Mouse (Mus musculus): ENCODE results near the gene Tdg. TPM values are rescaled to one million over a fixed set of nuclear protein-coding genes. Genes with fewer than 3 reads are reported as not detected.
A peak's percentile ranks its signal among the peaks of the same experiment; 100 is the strongest.

The Tdg gene
- total RNA-seq, 2 experiments from 2014 or later = 31.2 to 32.5 TPM

DNA sequence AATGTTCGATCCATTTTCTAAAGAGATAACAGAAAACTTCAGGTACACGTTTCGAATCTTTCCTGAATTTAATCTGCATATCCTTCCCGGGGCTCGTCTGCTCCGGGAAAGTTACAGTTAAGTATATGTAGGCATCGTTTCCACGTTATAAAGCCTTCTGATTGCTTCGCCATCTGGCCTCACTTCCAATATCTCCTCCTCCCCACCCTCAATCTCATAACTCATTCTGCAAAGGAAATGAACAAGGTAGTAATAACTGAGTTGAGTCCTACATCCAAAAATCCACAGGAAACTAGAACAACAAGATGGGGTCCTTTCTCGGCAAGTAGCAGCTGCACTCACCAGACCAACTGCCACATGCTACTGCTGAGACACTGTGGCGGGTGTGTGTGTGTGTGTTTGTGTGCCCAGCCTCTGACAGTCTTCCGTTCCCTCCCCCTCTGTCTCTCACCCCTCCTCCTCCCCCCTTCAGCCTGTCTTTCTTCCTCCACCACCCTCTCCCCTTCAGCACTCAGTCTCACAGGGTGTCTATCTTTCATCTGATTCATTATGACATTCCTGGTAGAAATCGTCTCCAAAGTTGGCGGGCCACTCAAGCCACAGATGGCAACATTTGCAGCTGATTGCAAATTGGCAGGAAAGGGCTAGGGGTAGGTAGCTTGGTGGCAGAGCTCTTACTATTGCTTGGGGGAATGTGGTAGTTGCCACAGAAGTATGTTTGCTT is 32.8 kb downstream of the Tdg start:
- no peak for DNase-seq
- intact Hi-C loops (cut with DNase I) = no loop called here

DNA sequence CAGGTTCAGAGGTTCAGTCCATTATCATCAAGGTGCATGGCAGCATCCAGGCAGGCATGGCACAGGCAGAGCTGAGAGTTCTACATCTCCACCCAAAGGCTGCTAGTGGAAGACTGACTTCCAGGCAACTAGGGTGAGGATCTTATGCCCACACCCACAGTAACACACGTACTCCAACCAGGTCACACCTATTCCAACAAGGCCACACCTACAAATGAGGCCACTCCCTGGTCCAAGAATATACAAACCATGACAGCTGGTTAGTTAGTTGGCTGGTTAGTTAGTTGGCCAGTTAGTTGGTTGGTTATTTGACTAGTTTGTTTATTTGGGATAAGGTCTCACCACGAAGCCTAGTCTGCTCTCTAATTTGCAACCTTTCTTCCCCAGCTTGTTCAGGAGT is 33.7 kb downstream of the Tdg start:
- intact Hi-C loops (cut with DNase I) = no loop called here
- DNase-seq = no peak

DNA sequence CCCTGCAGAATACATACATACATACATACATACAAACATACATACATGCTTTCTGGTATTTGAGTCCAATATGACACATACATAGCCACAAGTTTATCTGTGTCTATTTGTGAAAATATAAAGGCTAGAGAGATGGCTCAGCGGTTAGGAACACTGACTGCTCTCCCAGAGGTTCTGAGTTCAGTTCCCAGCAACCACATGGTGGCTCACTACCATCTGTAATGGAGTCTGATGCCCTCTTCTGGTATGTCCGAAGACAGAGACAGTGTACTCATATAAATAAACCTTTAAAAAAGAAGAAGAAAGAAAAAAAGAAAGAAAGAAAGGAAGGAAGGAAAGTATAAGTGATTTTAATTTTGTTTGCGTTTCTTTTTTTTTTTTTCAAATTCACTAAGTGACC is 36.3 kb downstream of the Tdg start:
- no peak for DNase-seq
- intact Hi-C loops (cut with DNase I) = loop anchor here (2.0 to 5.0 kb wide), 3 partner anchors 33 to 235 kb away; no protein-coding TSS in a partner anchor

DNA sequence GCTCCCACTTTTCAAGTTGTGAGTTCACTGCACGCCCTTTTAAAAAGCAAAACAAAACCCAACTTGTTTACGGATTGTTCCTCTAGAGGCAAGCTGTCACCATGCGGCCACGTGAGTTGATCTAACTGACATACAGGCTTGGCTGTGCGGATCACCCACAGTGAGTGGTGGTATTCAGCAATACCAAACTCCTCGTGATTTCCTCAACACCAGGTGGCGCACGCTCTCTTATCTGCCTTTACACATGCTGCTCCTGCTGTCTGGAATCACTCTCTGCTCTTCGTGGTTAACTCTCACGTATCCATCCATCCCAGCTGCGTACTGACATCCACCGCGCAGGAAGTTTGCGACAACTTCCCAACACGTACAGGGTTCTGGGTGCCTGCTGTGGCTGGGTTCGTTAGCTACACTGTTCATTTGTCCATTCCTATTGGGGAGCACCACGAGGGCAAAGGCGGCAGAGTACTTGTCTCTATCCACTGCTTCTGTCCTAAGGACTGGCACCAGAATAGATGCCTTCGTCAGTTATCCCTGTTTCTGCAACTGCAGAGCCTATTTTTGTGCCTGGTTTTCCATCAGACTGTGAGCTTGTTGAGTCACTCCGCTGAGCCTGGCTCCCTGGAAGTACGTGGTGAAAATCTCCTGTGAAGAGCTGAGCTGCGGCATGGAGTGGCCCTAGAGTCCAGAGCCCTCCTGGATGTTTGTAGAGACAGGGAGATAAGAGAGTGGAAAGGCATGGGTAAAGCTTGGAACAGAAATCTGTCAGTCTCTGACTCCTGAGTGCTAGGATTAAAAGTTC is 37.0 kb downstream of the Tdg start:
- DNase-seq = peak; percentile 88 to 92
- intact Hi-C loops (cut with DNase I) = loop anchor here (2.0 to 5.0 kb wide), 3 partner anchors 32 to 234 kb away; no protein-coding TSS in a partner anchor

DNA sequence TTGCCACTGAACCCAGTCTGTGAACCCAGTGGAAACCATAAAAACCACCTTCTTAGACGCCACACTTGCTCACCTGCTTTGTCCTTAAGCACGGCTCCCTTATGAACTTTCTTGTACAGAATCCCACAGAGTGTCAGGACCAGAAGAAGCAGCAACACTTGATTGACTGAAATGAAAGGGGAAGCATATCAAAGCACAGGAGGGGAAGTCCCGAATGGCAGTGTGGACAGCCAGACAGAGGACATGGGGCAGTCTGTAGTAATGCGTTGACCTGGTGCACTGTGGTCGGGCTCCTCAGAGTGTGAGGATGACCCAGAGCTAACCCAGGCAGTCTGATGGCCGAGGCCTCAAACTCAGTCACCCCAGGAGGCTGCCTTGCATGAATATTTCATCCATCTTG is 40.6 kb downstream of the Tdg start:
- intact Hi-C loops (cut with DNase I) = no loop called here
- DNase-seq = no peak

DNA sequence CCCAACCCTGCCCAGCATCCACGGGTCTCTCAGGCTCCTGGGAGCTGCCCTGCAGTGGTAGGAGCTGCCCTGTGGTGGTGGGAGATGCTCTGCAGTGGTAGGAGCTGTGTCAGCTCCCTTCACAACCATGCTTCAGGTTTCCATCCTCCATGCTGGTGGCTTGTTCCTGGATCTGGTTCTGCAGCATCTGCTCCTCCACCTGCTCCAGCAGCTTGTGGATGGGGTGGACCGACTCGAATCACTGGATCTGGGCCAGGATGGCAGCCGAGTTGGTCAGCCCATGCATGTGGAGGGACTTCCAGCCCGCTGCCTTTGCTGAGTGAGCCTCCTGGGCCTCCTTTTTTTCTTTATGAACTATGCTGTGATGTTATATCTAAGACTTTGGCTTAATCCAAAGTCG is 47.3 kb downstream of the Tdg start:
- no peak for DNase-seq
- intact Hi-C loops (cut with DNase I) = no loop called here

DNA sequence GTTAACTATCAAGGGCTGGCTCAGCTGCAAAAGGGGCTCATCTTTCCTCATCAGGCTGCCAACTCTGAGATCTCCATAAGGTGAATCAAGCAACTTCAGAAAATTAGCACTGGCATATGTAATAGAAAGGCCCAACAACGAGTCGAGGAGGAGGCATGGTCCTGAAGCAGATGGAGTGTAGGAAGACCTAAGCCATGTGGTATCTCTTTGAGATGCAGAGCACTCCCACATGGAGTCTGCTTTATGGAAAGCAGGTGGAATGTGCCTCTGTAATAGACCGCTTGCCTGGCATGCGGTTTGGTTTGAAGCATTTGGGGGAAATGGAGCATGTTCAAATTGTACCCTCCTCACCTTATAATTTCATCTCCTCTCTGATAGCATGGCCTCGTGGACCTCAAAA is 51.1 kb downstream of the Tdg start:
- intact Hi-C loops (cut with DNase I) = no loop called here
- DNase-seq = no peak

DNA sequence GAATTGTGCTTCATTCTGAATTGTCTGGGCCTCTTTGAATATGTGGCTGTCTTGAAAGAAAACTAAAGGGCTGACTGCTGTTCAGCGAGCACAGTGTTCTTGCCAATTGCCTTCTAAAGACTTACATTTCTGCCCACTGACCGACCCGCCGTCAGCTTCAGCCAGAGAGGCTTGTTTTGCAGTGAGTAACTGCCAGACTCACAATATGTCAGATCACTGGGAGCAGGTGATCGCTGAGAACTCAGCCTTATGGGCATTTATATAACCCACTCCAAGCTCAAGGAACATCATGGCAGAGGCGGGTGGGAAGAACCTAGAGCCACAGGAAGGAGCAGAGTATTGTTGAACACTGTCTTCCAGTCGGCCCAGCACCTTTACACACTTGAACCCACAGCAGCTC is 52.0 kb downstream of the Tdg start:
- intact Hi-C loops (cut with DNase I) = no loop called here
- no peak for DNase-seq

DNA sequence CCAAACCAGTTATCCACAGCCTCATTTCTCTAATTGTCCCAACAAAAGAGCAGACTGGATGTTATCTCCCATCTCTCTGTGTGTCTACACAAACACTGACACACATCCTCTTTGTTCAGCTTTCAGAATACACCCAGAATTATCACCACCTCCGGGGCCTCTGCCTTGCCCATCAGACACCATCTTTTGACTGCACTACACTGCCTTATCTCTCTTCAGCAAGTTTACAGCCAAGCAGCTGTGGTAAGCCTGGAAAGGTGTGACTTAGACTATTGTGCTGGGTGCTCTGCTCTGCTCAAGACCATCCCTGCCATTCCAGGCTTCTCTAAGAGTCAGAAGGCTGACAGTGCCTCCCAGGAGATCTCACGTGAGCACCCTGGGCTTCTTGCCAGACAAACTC is 55.8 kb downstream of the Tdg start:
- intact Hi-C loops (cut with DNase I) = no loop called here
- no peak for DNase-seq

DNA sequence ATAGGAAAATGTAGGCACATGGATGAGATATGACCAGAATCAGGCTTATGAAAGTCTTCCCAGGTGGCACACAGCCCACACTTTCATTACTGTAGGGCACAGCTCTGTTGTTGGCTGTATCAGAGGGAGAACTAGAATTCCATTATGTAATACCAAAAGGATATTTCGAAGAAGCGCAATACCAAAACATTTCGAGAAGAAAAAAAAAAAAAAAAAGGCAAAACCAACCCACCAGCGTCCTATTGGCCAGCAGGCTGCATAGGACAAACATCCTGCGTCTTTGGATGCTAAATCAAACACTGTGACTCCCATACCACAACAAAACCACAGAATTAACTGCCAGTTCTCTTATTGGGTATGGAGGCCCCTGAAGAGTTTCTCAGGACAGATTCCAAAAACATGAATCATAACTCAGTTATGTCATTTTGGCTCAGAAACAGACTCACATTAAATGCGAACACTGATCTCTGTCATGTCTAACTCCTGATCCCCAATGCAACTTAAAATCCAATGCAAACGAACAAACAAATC is 60.1 kb downstream of the Tdg start:
- intact Hi-C loops (cut with DNase I) = no loop called here
- DNase-seq = peak; percentile 13 to 27

DNA sequence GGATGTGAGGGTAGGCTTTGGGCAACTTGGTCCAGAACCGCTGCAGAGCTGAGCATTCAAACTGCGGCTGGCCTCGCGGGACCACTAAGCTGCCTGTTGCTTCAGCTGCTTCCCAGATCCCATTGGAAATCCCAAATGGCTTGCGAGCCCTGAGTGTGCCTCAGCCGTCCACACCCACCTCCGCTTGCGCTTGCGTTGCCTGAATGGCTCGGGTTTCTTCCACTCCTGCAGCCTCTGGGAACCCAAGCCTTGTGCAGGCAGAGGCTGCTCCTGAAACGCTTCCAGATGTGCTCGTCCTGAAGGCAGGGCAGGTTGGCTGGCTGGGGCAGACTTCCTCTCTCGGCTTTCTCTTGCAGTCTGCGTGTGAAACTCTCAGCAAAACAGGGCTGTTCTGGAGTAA is 60.9 kb downstream of the Tdg start, which contains the start of gene Glt8d2:
Glt8d2 (minus strand) TSS at position 157 of the 400 bp plus-strand sequence.
- DNase-seq = peak; percentile 71 to 72
- intact Hi-C loops (cut with DNase I) = no loop called here

DNA sequence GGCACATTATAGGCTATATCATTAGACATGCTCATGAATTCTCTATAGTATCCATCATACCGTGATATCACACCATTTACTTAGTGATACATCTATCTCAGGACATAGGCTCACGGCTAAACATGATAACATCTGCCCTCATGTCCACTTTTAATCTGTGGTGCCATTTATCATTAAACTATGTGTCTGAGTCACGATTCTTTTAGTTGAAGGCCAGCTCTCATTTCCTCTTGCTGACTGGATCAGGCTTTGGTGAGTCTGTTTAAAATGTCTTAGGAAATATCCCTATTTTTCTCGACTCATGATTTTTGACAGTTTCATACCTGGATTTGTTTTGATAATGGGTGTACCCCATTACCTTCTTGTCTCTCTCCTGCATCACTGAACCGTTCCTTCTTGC is 66.3 kb downstream of the Tdg start, which contains the start of gene Hcfc2:
Hcfc2 (plus strand) TSS at position 205 of the 400 bp plus-strand sequence.
- DNase-seq = no peak
- intact Hi-C loops (cut with DNase I) = loop anchor here (5.0 kb wide), 1 partner anchor 166 kb away; no protein-coding TSS in a partner anchor

DNA sequence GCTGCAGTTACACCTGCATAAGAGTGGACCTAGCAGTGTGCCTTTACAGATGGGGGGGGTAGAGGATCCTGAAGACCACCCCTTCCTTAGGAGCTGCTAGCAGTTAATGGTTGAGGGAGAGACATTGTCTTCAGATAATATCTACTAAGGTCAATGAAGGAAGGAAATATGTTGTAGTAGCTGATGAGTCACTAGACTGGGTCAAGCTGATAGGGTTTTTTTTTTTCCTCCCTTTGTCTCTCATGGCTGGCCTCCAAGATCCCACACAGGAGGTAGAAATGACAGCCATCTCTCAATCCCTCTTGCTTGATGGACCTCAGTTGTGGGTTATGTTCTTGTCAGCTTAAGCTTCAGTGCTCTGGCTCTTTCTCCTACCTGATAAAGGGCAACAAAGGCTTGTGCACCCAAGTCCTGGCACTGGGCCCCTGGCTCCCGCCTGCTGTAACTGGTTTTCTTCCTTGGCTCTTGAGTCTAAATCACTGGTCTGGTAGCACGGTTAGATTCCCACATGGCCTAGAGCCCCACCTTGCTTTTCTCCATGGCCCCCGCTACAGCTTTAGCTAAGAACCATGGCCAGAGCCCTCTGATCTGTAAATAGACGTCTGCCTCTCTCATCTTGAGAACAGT is 66.9 kb downstream of the Tdg start:
- intact Hi-C loops (cut with DNase I) = loop anchor here (5.0 kb wide), 1 partner anchor 166 kb away; no protein-coding TSS in a partner anchor

DNA sequence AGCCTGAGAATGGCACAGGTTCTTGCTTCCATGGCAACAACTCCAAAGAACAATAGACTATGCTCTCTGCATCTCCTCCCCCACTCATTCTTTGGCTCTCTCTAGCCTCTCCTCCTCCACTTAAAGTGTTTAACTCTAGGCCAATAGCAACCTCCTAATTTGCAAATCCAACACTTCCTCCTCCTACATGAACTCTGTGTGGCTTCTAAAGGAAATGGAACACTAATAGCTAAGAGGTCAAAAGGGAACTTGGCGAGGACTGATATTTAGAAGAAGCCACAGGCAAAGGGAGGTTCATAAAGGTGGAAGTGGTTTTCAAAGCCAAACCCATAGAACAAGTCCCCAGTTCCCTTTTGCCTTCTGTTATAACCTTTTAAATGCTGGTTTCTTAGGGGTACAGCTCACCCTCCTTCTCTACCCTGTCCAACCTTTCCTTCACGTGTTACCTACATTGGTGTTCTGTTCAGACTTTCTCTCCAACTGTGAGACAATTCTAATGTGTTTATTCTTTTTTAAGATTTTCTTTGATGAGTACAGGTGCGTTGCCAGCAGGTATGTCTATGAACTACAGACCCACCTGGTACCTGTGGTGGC is 67.8 kb downstream of the Tdg start:
- intact Hi-C loops (cut with DNase I) = loop anchor here (5.0 kb wide), 1 partner anchor 165 kb away; no protein-coding TSS in a partner anchor
- DNase-seq = peak; percentile 29 to 40

More for the DNA sequence above, 66.9 kb downstream of the Tdg start:
- DNase-seq = peak; percentile 10 to 18

DNA sequence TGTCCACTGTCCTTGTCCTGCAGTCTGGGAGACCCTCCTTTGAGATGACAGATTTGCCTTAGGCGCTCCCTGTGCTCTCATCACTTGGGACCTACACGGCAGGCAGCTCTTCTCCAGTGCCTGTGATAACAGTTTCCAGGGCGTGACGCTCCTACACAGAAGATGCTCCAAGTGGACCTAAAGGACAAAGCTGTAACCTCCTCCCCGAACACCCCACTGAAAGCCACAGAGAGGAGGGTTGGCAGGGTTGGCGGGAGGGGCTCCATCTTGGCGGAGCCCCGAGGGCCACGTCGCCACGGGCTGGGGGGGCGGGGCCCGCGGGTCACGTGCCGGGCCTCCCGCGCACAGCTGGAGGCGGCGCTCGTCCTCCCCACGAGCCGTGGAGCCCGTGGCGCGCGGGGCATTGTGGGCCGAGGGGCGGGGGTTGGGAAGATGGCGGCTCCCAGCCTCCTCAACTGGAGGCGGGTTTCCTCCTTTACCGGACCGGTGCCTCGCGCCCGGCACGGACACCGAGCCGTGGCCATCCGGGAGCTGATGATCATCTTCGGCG is 69.2 kb downstream of the Tdg start:
- peak; percentile 92 to 93 for DNase-seq
- intact Hi-C loops (cut with DNase I) = loop anchor here (2.0 to 5.0 kb wide), 2 partner anchors 32 to 164 kb away; no protein-coding TSS in a partner anchor

DNA sequence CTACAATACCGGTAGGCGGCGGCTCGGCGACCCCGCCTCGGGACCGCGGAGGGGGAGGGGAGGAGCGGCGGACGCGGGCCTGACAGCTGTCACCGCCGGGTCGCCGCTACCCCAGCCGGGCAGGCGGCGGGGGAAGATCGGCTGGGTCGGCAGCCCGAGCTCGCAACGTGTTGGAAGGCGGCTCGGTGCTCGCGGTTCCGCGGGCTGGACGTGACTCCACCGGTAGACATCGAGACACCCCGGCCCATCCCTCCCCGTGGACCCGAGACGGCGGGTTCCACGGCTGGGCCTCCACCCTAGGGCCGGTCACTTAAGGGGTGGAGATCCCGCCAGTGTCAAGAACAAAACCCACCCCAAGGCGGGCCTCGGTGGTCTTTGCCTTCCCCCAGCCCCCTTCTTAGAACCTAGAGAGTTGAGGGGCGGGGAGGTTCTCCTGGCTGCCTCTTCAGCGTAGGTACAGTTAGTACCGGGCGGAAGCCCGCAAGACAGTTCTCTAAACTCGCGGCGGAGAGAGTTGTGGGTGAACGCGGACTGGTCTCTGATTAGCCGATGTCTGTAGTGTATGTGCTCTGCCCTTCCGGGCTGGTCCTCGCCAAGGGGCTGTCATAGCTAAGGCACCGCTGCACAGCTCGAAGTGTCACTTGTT is 69.8 kb downstream of the Tdg start:
- intact Hi-C loops (cut with DNase I) = loop anchor here (2.0 to 5.0 kb wide), 2 partner anchors 33 to 163 kb away; no protein-coding TSS in a partner anchor
- DNase-seq = no peak

Measured in heart, postnatal 10 days (tissue).